Mouse (Mus musculus): ENCODE measurements around the gene Rptor.
"Not testable (repeated sequence)": the region's sequence is repeated elsewhere in the genome, so short reads cannot be mapped to it uniquely, and the experiment has no call there.

Rptor gene

GRCm38 (mm10) chr11:119650456-119650855 is 47.8 kb downstream of the Rptor start:
- DNase-seq (ENCODE audit: low spot score in 2 of 2): no peak

GRCm38 (mm10) chr11:119653336-119653735 is 50.6 kb downstream of the Rptor start:
- no peak for DNase-seq (ENCODE audit: low spot score in 2 of 2)

- no peak for DNase-seq (ENCODE audit: low spot score in 2 of 2)
Measured at GRCm38 (mm10) chr11:119657534-119657933, 54.8 kb downstream of the Rptor start.

GRCm38 (mm10) chr11:119659296-119659695 is 56.6 kb downstream of the Rptor start:
- DNase-seq (ENCODE audit: low spot score in 2 of 2): no peak

GRCm38 (mm10) chr11:119661479-119661878 is 58.8 kb downstream of the Rptor start:
- DNase-seq (ENCODE audit: low spot score in 2 of 2): not testable (repeated sequence)

GRCm38 (mm10) chr11:119663876-119664275 is 61.2 kb downstream of the Rptor start:
- no peak for DNase-seq (ENCODE audit: low spot score in 2 of 2)

GRCm38 (mm10) chr11:119664678-119665307 is 62.1 kb downstream of the Rptor start:
- peak in 1 of 2 experiments; percentile 26 for DNase-seq (ENCODE audit: low spot score in 2 of 2)

GRCm38 (mm10) chr11:119665308-119665702 is 62.6 kb downstream of the Rptor start:
- DNase-seq (ENCODE audit: low spot score in 2 of 2): no peak

GRCm38 (mm10) chr11:119666567-119667108 is 63.9 kb downstream of the Rptor start:
- no peak for DNase-seq (ENCODE audit: low spot score in 2 of 2)

- no peak for DNase-seq (ENCODE audit: low spot score in 2 of 2)
Measured at GRCm38 (mm10) chr11:119670690-119671666, 68.3 kb downstream of the Rptor start.

- no peak for DNase-seq (ENCODE audit: low spot score in 2 of 2)
Measured at GRCm38 (mm10) chr11:119672041-119672440, 69.3 kb downstream of the Rptor start.

GRCm38 (mm10) chr11:119672775-119673174 is 70.1 kb downstream of the Rptor start:
- DNase-seq (ENCODE audit: low spot score in 2 of 2): no peak

GRCm38 (mm10) chr11:119674835-119675234 is 72.1 kb downstream of the Rptor start:
- DNase-seq (ENCODE audit: low spot score in 2 of 2): no peak

- no peak for DNase-seq (ENCODE audit: low spot score in 2 of 2)
Measured at GRCm38 (mm10) chr11:119675546-119675945, 72.8 kb downstream of the Rptor start.

- no peak for DNase-seq (ENCODE audit: low spot score in 2 of 2)
Measured at GRCm38 (mm10) chr11:119676751-119677411, 74.2 kb downstream of the Rptor start.

GRCm38 (mm10) chr11:119678427-119678826 is 75.7 kb downstream of the Rptor start:
- peak in 1 of 2 experiments; percentile 42 for DNase-seq (ENCODE audit: low spot score in 2 of 2)

GRCm38 (mm10) chr11:119680735-119681134 is 78.0 kb downstream of the Rptor start:
- DNase-seq (ENCODE audit: low spot score in 2 of 2): no peak

GRCm38 (mm10) chr11:119682285-119682684 is 79.6 kb downstream of the Rptor start:
- DNase-seq (ENCODE audit: low spot score in 2 of 2): no peak

GRCm38 (mm10) chr11:119683796-119684195 is 81.1 kb downstream of the Rptor start:
- DNase-seq (ENCODE audit: low spot score in 2 of 2): no peak

- no peak for DNase-seq (ENCODE audit: low spot score in 2 of 2)
Measured at GRCm38 (mm10) chr11:119685477-119685876, 82.8 kb downstream of the Rptor start.

- no peak for DNase-seq (ENCODE audit: low spot score in 2 of 2)
Measured at GRCm38 (mm10) chr11:119685910-119686659, 83.4 kb downstream of the Rptor start.
